Mouse (Mus musculus) heart, postnatal 0 days (tissue): ENCODE results near the gene Mdfic.

Experiments used
- CTCF ChIP-seq: IDR thresholded peaks from 2 replicates; pipeline ENCODE4 v1.5.1; 2016; ENCODE audit warnings: antibody characterized with exemption, control low read depth, low read depth
- EP300 ChIP-seq: IDR thresholded peaks from 2 replicates; pipeline ENCODE4 v1.6.1; 2016; ENCODE audit warnings: antibody characterized with exemption, low read depth

DNA sequence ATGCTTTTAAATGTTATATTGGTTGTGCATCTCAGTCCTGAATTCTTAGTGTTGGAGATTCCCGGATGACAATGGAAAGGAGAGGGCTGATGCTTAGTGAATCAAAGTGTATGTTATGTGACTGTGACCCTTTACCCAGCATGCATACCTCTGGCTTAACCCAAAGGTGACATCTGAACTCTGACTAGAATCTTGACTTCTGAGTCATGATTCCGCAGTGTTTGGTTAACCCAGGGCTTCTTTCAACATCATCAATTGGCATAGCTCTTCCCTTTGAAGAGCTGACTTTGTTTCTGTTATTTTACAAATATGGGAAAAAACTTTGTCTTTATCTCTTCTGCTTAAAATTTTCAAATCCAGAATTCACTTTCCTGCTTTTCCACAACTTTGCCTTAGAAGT is 30.9 kb downstream of the Mdfic start:
- TF ChIP-seq CTCF = no peak
- no peak for TF ChIP-seq EP300
